ENCODE assay signal across 7 mouse cellular contexts in genomic region chr4:134963021-134963776, GRCm38 (mm10). TPM values are rescaled to one million over a fixed set of nuclear protein-coding genes. Genes with fewer than 3 reads are reported as not detected.
DNase-seq lines count a peak whose midpoint lies in the region; ATAC-seq lines count a peak whose summit lies in the region.

No protein-coding gene starts in this region.

- 0 out of 2 replicates have a peak, but pooled peaks cover 1% of the 10 kb centered on the region for H3K4me1 ChIP-seq in kidney, embryonic 14.5 days (ENCODE audit: control insufficient read depth, insufficient read depth, low read length)
- H3K4me1 ChIP-seq in stomach, embryonic 15.5 days: 0 out of 2 replicates have a peak, but pooled peaks cover 4% of the 10 kb centered on the region

- H3K4me3 ChIP-seq in kidney, embryonic 14.5 days (ENCODE audit: low read length): 0 out of 2 replicates have a peak overlapping the region, but pooled peaks have one; percentile 1
- no peak overlapping the region; the same call in 1 of the 2 replicates for H3K4me3 ChIP-seq in stomach, embryonic 15.5 days (replicated peaks)

- no peak overlapping the region for H3K27ac ChIP-seq in kidney, embryonic 14.5 days (ENCODE audit: low read depth, low read length)
- H3K27ac ChIP-seq in stomach, embryonic 15.5 days: no peak overlapping the region

- no peaks in the 10 kb centered on the region; the same call in 1 of the 2 replicates for H3K27me3 ChIP-seq in kidney, embryonic 14.5 days (ENCODE audit: control insufficient read depth, insufficient read depth, low read length)
- peaks cover 3% of the 10 kb centered on the region; the same call in 1 of the 2 replicates for H3K27me3 ChIP-seq in stomach, embryonic 15.5 days (replicated peaks)

- H3K9ac ChIP-seq in kidney, embryonic 14.5 days (ENCODE audit: low read depth, low read length): no peak overlapping the region
- no peak overlapping the region for H3K9ac ChIP-seq in stomach, embryonic 15.5 days

- no peaks in the 10 kb centered on the region for H3K9me3 ChIP-seq in kidney, embryonic 14.5 days (ENCODE audit: control insufficient read depth, low read length)
- no peaks in the 10 kb centered on the region for H3K9me3 ChIP-seq in stomach, embryonic 15.5 days

- no peaks in the 10 kb centered on the region for H3K36me3 ChIP-seq in kidney, embryonic 14.5 days (ENCODE audit: control insufficient read depth, insufficient read depth, low read length)
- H3K36me3 ChIP-seq in stomach, embryonic 15.5 days: no peaks in the 10 kb centered on the region

- 17% methylated on average over 18 of the region's 19 CpGs for WGBS in kidney, embryonic 14.5 days
- 21% methylated on average over 19 of the region's 19 CpGs for WGBS in stomach, embryonic 15.5 days

- DNase-seq in MEL-GATA-1-ER (ENCODE audit: extremely low read depth, low read depth): peak; percentile 83
- no peak for DNase-seq in layer of hippocampus, postnatal 25 days (ENCODE audit: extremely low spot score in 1 of 2, low spot score in 1 of 2)

- ATAC-seq in CD4-positive, CD25-positive, alpha-beta regulatory T cell, adult 4 months: peak; percentile 32
- peak; percentile 95 for ATAC-seq in erythroblast, adult 5-6 weeks (replicated peaks; ENCODE audit: low FRiP score, poor library complexity, severe bottlenecking)
- peak; percentile 43; the same call in 1 of the 2 replicates for ATAC-seq in kidney, embryonic 14.5 days (ENCODE audit: low FRiP score, low TSS enrichment)
- peak; percentile 85 for ATAC-seq in megakaryocyte, adult 5-6 weeks (ENCODE audit: poor library complexity, severe bottlenecking)
- ATAC-seq in stomach, embryonic 15.5 days (ENCODE audit: insufficient read depth, low FRiP score, low read depth): peak; percentile 22; the same call in 1 of the 2 replicates

- peak overlapping the region; percentile 23 for H3K4me2 ChIP-seq in kidney, embryonic 14.5 days (replicated peaks; ENCODE audit: low read depth, low read length)
- peak overlapping the region; percentile 29; the same call in 1 of the 2 replicates for H3K4me2 ChIP-seq in stomach, embryonic 15.5 days

RNA-seq across cellular contexts. Expression of gene Syf2, which starts 32.5 kb away (rescaled TPM):
- polyA plus RNA-seq in CD4-positive, CD25-positive, alpha-beta regulatory T cell, adult 4 months (2017; shearing (Covaris generic)): 100 to 1,000 TPM; 215 to 219 TPM
- total RNA-seq in erythroblast, adult 5-6 weeks (2015; ENCODE audit: low replicate concordance): 103 and 110 TPM in 2 replicates
- 291 and 294 TPM in 2 replicates for total RNA-seq in erythroblast, adult 5-6 weeks (2017; ENCODE audit: low replicate concordance)
- 77.3 and 90.1 TPM in 2 replicates for polyA plus RNA-seq in kidney, embryonic 14.5 days (2014; fragmentation: Nextera tagmentation; extraction: Ambion mirVana)
- 81.7 and 89.6 TPM in 2 replicates for total RNA-seq in megakaryocyte, adult 5-6 weeks (2015)
- 286 and 343 TPM in 2 replicates for total RNA-seq in megakaryocyte, adult 5-6 weeks (2017)
- polyA plus RNA-seq in stomach, embryonic 15.5 days (2015; fragmentation: Nextera tagmentation; extraction: Ambion mirVana): 65.2 and 70.2 TPM in 2 replicates
- total RNA-seq in layer of hippocampus, postnatal 25 days (2021): 10 to 100 TPM; 50.7 to 55.3 TPM

RNA-seq across cellular contexts. Expression of gene Rsrp1, which starts 39.8 kb away (rescaled TPM):
- 100 to 1,000 TPM; 223 to 361 TPM for polyA plus RNA-seq in CD4-positive, CD25-positive, alpha-beta regulatory T cell, adult 4 months (2017; shearing (Covaris generic))
- total RNA-seq in erythroblast, adult 5-6 weeks (2015; ENCODE audit: low replicate concordance): 2,585 and 2,588 TPM in 2 replicates
- total RNA-seq in erythroblast, adult 5-6 weeks (2017; ENCODE audit: low replicate concordance): 1,104 and 1,368 TPM in 2 replicates
- 339 and 370 TPM in 2 replicates for polyA plus RNA-seq in kidney, embryonic 14.5 days (2014; fragmentation: Nextera tagmentation; extraction: Ambion mirVana)
- total RNA-seq in megakaryocyte, adult 5-6 weeks (2015): 680 and 693 TPM in 2 replicates
- total RNA-seq in megakaryocyte, adult 5-6 weeks (2017): 257 and 330 TPM in 2 replicates
- 500 and 512 TPM in 2 replicates for polyA plus RNA-seq in stomach, embryonic 15.5 days (2015; fragmentation: Nextera tagmentation; extraction: Ambion mirVana)
- total RNA-seq in layer of hippocampus, postnatal 25 days (2021): 100 to 1,000 TPM; 264 to 283 TPM

RNA-seq across cellular contexts. Expression of gene Tmem50a, which starts 48.4 kb away (rescaled TPM):
- 100 to 1,000 TPM; 529 to 546 TPM for polyA plus RNA-seq in CD4-positive, CD25-positive, alpha-beta regulatory T cell, adult 4 months (2017; shearing (Covaris generic))
- 150 and 151 TPM in 2 replicates for total RNA-seq in erythroblast, adult 5-6 weeks (2015; ENCODE audit: low replicate concordance)
- 200 and 208 TPM in 2 replicates for total RNA-seq in erythroblast, adult 5-6 weeks (2017; ENCODE audit: low replicate concordance)
- polyA plus RNA-seq in kidney, embryonic 14.5 days (2014; fragmentation: Nextera tagmentation; extraction: Ambion mirVana): 156 and 163 TPM in 2 replicates
- total RNA-seq in megakaryocyte, adult 5-6 weeks (2015): 292 and 323 TPM in 2 replicates
- 338 and 378 TPM in 2 replicates for total RNA-seq in megakaryocyte, adult 5-6 weeks (2017)
- polyA plus RNA-seq in stomach, embryonic 15.5 days (2015; fragmentation: Nextera tagmentation; extraction: Ambion mirVana): 167 and 170 TPM in 2 replicates
- total RNA-seq in layer of hippocampus, postnatal 25 days (2021): 100 to 1,000 TPM; 107 to 122 TPM

Comparison
In these comparisons a context has a peak if more than half of its experiments do, and no peak if none do; other contexts are left out.
1. ATAC-seq: peak in every context shown above with its lines; median percentile 95 in erythroblast, adult 5-6 weeks; 85 in megakaryocyte, adult 5-6 weeks; 43 in kidney, embryonic 14.5 days; 32 in CD4-positive, CD25-positive, alpha-beta regulatory T cell, adult 4 months; 22 in stomach, embryonic 15.5 days.